Comparison of ENCODE assay signal across 22 mouse cellular contexts in the genomic region with DNA sequence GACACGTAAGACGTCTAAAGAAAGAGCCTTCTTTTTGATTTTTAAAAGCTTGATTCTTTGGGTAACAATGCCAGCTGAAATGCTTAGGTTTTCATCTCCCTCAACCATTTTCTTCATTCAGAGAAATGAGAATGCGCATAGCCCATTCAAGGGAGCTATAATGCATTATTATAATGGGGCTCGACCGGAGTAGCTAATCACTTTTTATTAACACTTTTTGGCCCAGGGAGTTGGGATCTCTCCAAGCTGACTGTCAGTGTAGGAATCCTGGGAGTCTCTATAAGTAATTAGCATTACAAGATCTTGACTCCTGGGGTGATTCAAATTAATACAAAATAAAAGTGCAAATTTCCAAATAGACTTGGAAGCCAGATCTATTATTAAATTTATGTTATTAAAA. TPM values are rescaled to one million over a fixed set of nuclear protein-coding genes. Genes with fewer than 3 reads are reported as not detected.
A peak's percentile ranks its signal among the peaks of the same experiment; 100 is the strongest.
DNase-seq lines count a peak whose midpoint lies in the region; ATAC-seq and TF ChIP-seq lines count a peak whose summit lies in the region.
"Had no signal": no experiment of that assay in that cellular context is flagged by ENCODE, and none has a peak within 500 bp of the region (broad histone marks: within the 10 kb centered on the region; RNA-seq: fewer than 3 reads in every experiment).

No protein-coding gene starts in this region.

- H3K9ac ChIP-seq in forebrain, embryonic 11.5 days (ENCODE audit: low read length): no peak overlapping the region
- no peak overlapping the region for H3K9ac ChIP-seq in forebrain, embryonic 12.5 days
- H3K9ac ChIP-seq in hindbrain, embryonic 15.5 days: no peak overlapping the region
- no peak overlapping the region for H3K9ac ChIP-seq in hindbrain, embryonic 16.5 days (ENCODE audit: low read depth, low read length)
- H3K9ac ChIP-seq in neural tube, embryonic 13.5 days: no peak overlapping the region
- no peak overlapping the region for H3K9ac ChIP-seq in intestine, postnatal 0 days (ENCODE audit: low read depth, low read length)
- H3K9ac ChIP-seq: kidney, embryonic 15.5 days; liver, embryonic 12.5 days; liver, postnatal 0 days had no signal

- no peak for TF ChIP-seq POLR2A in kidney, adult 2 months (IDR thresholded peaks at IDR 0.05; ENCODE audit: low read depth, low read length)

- H3K27ac ChIP-seq in forebrain, embryonic 11.5 days (ENCODE audit: low read depth, low read length): no peak overlapping the region
- H3K27ac ChIP-seq in forebrain, embryonic 12.5 days: no peak overlapping the region
- H3K27ac ChIP-seq in hindbrain, embryonic 15.5 days (replicated peaks): no peak overlapping the region
- no peak overlapping the region for H3K27ac ChIP-seq in hindbrain, embryonic 16.5 days (ENCODE audit: low read depth, low read length)
- peak overlapping the region; percentile 39 for H3K27ac ChIP-seq in neural tube, embryonic 13.5 days (replicated peaks)
- H3K27ac ChIP-seq in intestine, postnatal 0 days (ENCODE audit: low read depth, low read length): no peak overlapping the region
- no peak overlapping the region for H3K27ac ChIP-seq in kidney, adult 2 months (ENCODE audit: insufficient read depth, low read depth, low read length)
- H3K27ac ChIP-seq: kidney, embryonic 15.5 days; liver, embryonic 12.5 days had no signal

- DNase-seq in forebrain, embryonic 11.5 days (ENCODE audit: low spot score): no peak
- DNase-seq in neural tube, embryonic 10.5 days (ENCODE audit: extremely low spot score, low spot score): no peak
- DNase-seq in kidney, adult 2 months: no peak
- DNase-seq: adrenal gland, postnatal 36 days; cerebellum, adult 2 months; gastrocnemius, postnatal 14 days; heart, postnatal 14 days; kidney, adult 11 months; layer of hippocampus, postnatal 36 days; liver, postnatal 0 days; lung, postnatal 36 days; spleen, adult 18-20 months had no signal

- H3K4me3 ChIP-seq in forebrain, embryonic 11.5 days (ENCODE audit: low read depth, low read length): no peak overlapping the region
- no peak overlapping the region for H3K4me3 ChIP-seq in forebrain, embryonic 12.5 days (replicated peaks)
- H3K4me3 ChIP-seq in hindbrain, embryonic 15.5 days: no peak overlapping the region
- no peak overlapping the region for H3K4me3 ChIP-seq in hindbrain, embryonic 16.5 days (ENCODE audit: low read length)
- no peak overlapping the region for H3K4me3 ChIP-seq in neural tube, embryonic 13.5 days
- H3K4me3 ChIP-seq in intestine, postnatal 0 days (ENCODE audit: low read depth, low read length): no peak overlapping the region
- no peak overlapping the region for H3K4me3 ChIP-seq in kidney, adult 2 months (ENCODE audit: insufficient read depth, low read depth, low read length)
- H3K4me3 ChIP-seq: erythroblast, embryonic 14.5 days; kidney, embryonic 15.5 days; liver, embryonic 12.5 days had no signal

- ATAC-seq in forebrain, embryonic 11.5 days (replicated peaks; ENCODE audit: low FRiP score): 0 out of 2 replicates have a peak, but pooled peaks have one; percentile 30
- ATAC-seq in forebrain, embryonic 12.5 days (ENCODE audit: low FRiP score): no peak
- no peak for ATAC-seq in hindbrain, embryonic 15.5 days (ENCODE audit: low FRiP score, low read depth)
- ATAC-seq in hindbrain, embryonic 16.5 days: no peak
- ATAC-seq in neural tube, embryonic 13.5 days (ENCODE audit: low read depth): no peak
- ATAC-seq in intestine, postnatal 0 days: no peak
- ATAC-seq: activated CD4-positive, CD25-positive, alpha-beta regulatory T cell, adult 4 months; liver, embryonic 12.5 days; liver, postnatal 0 days had no signal

- TF ChIP-seq CTCF in intestine, postnatal 0 days (IDR thresholded peaks at IDR 0.05; ENCODE audit: low read depth): no peak
- TF ChIP-seq CTCF in kidney, adult 2 months (conservative IDR thresholded peaks at IDR 0.05; ENCODE audit: insufficient read depth, insufficient read length, low read depth, low read length): no peak

- H3K36me3 ChIP-seq in forebrain, embryonic 11.5 days (ENCODE audit: control insufficient read depth, insufficient read depth, low read length): no peaks in the 10 kb centered on the region
- H3K36me3 ChIP-seq in forebrain, embryonic 12.5 days (replicated peaks): no peaks in the 10 kb centered on the region
- H3K36me3 ChIP-seq in hindbrain, embryonic 15.5 days: no peaks in the 10 kb centered on the region
- H3K36me3 ChIP-seq in hindbrain, embryonic 16.5 days (ENCODE audit: control insufficient read depth, insufficient read depth, low read length): no peaks in the 10 kb centered on the region
- H3K36me3 ChIP-seq in neural tube, embryonic 13.5 days: no peaks in the 10 kb centered on the region
- H3K36me3 ChIP-seq in intestine, postnatal 0 days (ENCODE audit: control insufficient read depth, insufficient read depth): no peaks in the 10 kb centered on the region
- H3K36me3 ChIP-seq in kidney, adult 2 months (ENCODE audit: control insufficient read depth, insufficient read depth, low read length): no peaks in the 10 kb centered on the region
- H3K36me3 ChIP-seq: kidney, embryonic 15.5 days; liver, embryonic 12.5 days had no signal

- H3K4me1 ChIP-seq in forebrain, embryonic 11.5 days (replicated peaks; ENCODE audit: control insufficient read depth, insufficient read depth, low read length): no peaks in the 10 kb centered on the region
- H3K4me1 ChIP-seq in forebrain, embryonic 12.5 days: peaks cover 9% of the 10 kb centered on the region
- peaks cover 39% of the 10 kb centered on the region for H3K4me1 ChIP-seq in hindbrain, embryonic 15.5 days (replicated peaks)
- H3K4me1 ChIP-seq in hindbrain, embryonic 16.5 days (ENCODE audit: control insufficient read depth, insufficient read depth, low read depth, low read length): peaks cover 11% of the 10 kb centered on the region
- H3K4me1 ChIP-seq in neural tube, embryonic 13.5 days (replicated peaks): peaks cover 53% of the 10 kb centered on the region
- no peaks in the 10 kb centered on the region for H3K4me1 ChIP-seq in intestine, postnatal 0 days (replicated peaks; ENCODE audit: control insufficient read depth, insufficient read depth, low read length)
- H3K4me1 ChIP-seq in kidney, adult 2 months (ENCODE audit: control insufficient read depth, insufficient read depth, low read length): no peaks in the 10 kb centered on the region
- H3K4me1 ChIP-seq: liver, embryonic 12.5 days had no signal

- H3K4me2 ChIP-seq in forebrain, embryonic 11.5 days (ENCODE audit: low read depth, low read length, severe bottlenecking): no peak overlapping the region
- H3K4me2 ChIP-seq in forebrain, embryonic 12.5 days: no peak overlapping the region
- H3K4me2 ChIP-seq in hindbrain, embryonic 15.5 days: peak overlapping the region; percentile 46; the same call in 1 of the 2 replicates
- no peak overlapping the region for H3K4me2 ChIP-seq in hindbrain, embryonic 16.5 days (ENCODE audit: low read length)
- H3K4me2 ChIP-seq in neural tube, embryonic 13.5 days: no peak overlapping the region
- no peak overlapping the region for H3K4me2 ChIP-seq in intestine, postnatal 0 days (replicated peaks; ENCODE audit: low read depth)
- H3K4me2 ChIP-seq: kidney, embryonic 15.5 days; liver, embryonic 12.5 days had no signal

- 69% methylated on average over 5 of the region's 5 CpGs for WGBS in forebrain, embryonic 11.5 days
- 51% methylated on average over 5 of the region's 5 CpGs for WGBS in forebrain, embryonic 12.5 days
- WGBS in hindbrain, embryonic 15.5 days: 36% methylated on average over 5 of the region's 5 CpGs
- 44% methylated on average over 5 of the region's 5 CpGs for WGBS in hindbrain, embryonic 16.5 days
- 59% methylated on average over 5 of the region's 5 CpGs for WGBS in neural tube, embryonic 13.5 days
- 91% methylated on average over 5 of the region's 5 CpGs for WGBS in intestine, postnatal 0 days
- 92% methylated on average over 5 of the region's 5 CpGs for WGBS in kidney, adult 2 months

- no peaks in the 10 kb centered on the region for H3K9me3 ChIP-seq in forebrain, embryonic 11.5 days (ENCODE audit: control insufficient read depth, low read length)
- no peaks in the 10 kb centered on the region for H3K9me3 ChIP-seq in forebrain, embryonic 12.5 days
- H3K9me3 ChIP-seq in hindbrain, embryonic 15.5 days: no peaks in the 10 kb centered on the region
- H3K9me3 ChIP-seq in hindbrain, embryonic 16.5 days (ENCODE audit: control insufficient read depth, low read length): no peaks in the 10 kb centered on the region
- H3K9me3 ChIP-seq in neural tube, embryonic 13.5 days: no peaks in the 10 kb centered on the region
- H3K9me3 ChIP-seq in intestine, postnatal 0 days (ENCODE audit: control insufficient read depth): no peaks in the 10 kb centered on the region
- H3K9me3 ChIP-seq: kidney, embryonic 15.5 days; liver, embryonic 12.5 days had no signal

- H3K27me3 ChIP-seq in forebrain, embryonic 11.5 days (ENCODE audit: control insufficient read depth, insufficient read depth, low read length): no peaks in the 10 kb centered on the region
- no peaks in the 10 kb centered on the region for H3K27me3 ChIP-seq in forebrain, embryonic 12.5 days
- no peaks in the 10 kb centered on the region for H3K27me3 ChIP-seq in hindbrain, embryonic 15.5 days
- no peaks in the 10 kb centered on the region for H3K27me3 ChIP-seq in hindbrain, embryonic 16.5 days (replicated peaks; ENCODE audit: control insufficient read depth, insufficient read depth, low read length)
- no peaks in the 10 kb centered on the region for H3K27me3 ChIP-seq in neural tube, embryonic 13.5 days
- no peaks in the 10 kb centered on the region for H3K27me3 ChIP-seq in intestine, postnatal 0 days (replicated peaks; ENCODE audit: control insufficient read depth, insufficient read depth, low read length)
- H3K27me3 ChIP-seq in kidney, adult 2 months (replicated peaks; ENCODE audit: control insufficient read depth, insufficient read depth, low read length): peaks cover 1% of the 10 kb centered on the region; the same call in 1 of the 2 replicates
- H3K27me3 ChIP-seq: CH12.LX; kidney, embryonic 15.5 days; liver, embryonic 12.5 days had no signal

RNA-seq across cellular contexts. Expression of a gene that starts 40.8 kb away (rescaled TPM):
- 10.5 and 10.7 TPM in 2 replicates for polyA plus RNA-seq in forebrain, embryonic 11.5 days (2014; fragmentation: Nextera tagmentation; extraction: Ambion mirVana)
- 11.0 and 11.4 TPM in 2 replicates for polyA plus RNA-seq in forebrain, embryonic 12.5 days (2016; fragmentation: Nextera tagmentation; extraction: Ambion mirVana)
- polyA plus RNA-seq in hindbrain, embryonic 15.5 days (2015; fragmentation: Nextera tagmentation; extraction: Ambion mirVana): 11.4 and 13.2 TPM in 2 replicates
- 11.0 and 11.7 TPM in 2 replicates for polyA plus RNA-seq in hindbrain, embryonic 16.5 days (2015; fragmentation: Nextera tagmentation; extraction: Ambion mirVana)
- polyA plus RNA-seq in neural tube, embryonic 13.5 days (2015; fragmentation: Nextera tagmentation; extraction: Ambion mirVana): 9.3 and 11.6 TPM in 2 replicates
- 8.2 and 10.1 TPM in 2 replicates for polyA plus RNA-seq in intestine, postnatal 0 days (2015; fragmentation: Nextera tagmentation; extraction: Ambion mirVana)
- 9.4 and 10.2 TPM in 2 replicates for polyA plus RNA-seq in kidney, adult 2 months (2012; rRNA removed)

RNA-seq across cellular contexts. Expression of a gene that starts 57.6 kb away (rescaled TPM):
- polyA plus RNA-seq in forebrain, embryonic 11.5 days (2014; fragmentation: Nextera tagmentation; extraction: Ambion mirVana): 12.9 and 16.7 TPM in 2 replicates
- polyA plus RNA-seq in forebrain, embryonic 12.5 days (2016; fragmentation: Nextera tagmentation; extraction: Ambion mirVana): 26.1 and 28.6 TPM in 2 replicates
- polyA plus RNA-seq in hindbrain, embryonic 15.5 days (2015; fragmentation: Nextera tagmentation; extraction: Ambion mirVana): 38.5 and 47.3 TPM in 2 replicates
- 39.8 and 46.8 TPM in 2 replicates for polyA plus RNA-seq in hindbrain, embryonic 16.5 days (2015; fragmentation: Nextera tagmentation; extraction: Ambion mirVana)
- polyA plus RNA-seq in neural tube, embryonic 13.5 days (2015; fragmentation: Nextera tagmentation; extraction: Ambion mirVana): 42.4 and 48.6 TPM in 2 replicates
- polyA plus RNA-seq in intestine, postnatal 0 days (2015; fragmentation: Nextera tagmentation; extraction: Ambion mirVana): 36.9 and 38.9 TPM in 2 replicates
- 42.0 and 43.8 TPM in 2 replicates for polyA plus RNA-seq in kidney, adult 2 months (2012; rRNA removed)
